Mouse (Mus musculus): ENCODE measurements around the gene Crybg1. TPM values are rescaled to one million over a fixed set of nuclear protein-coding genes. Genes with fewer than 3 reads are reported as not detected.

Gene Crybg1
- polyA plus RNA-seq, 1 experiment = 3.2 TPM

DNA sequence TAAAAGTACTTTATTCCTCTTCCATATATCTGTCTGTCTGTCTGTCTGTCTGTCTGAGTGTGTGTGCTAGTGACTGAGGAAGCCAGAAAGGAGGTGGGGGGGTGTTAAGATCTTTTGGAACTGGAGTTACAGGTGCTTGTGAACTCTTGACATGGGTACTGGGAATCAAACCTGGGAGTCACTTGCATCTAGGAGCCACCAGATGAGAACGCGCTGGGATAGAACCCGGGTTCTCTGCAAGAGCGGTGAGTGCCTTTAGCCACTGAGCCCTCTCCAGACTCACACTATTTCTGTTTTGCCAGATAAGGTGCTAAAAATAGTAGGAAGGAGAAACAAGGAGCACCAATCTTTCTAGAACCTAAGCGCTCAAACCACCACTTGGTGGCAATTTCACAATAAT is 31.9 kb downstream of the Crybg1 start:
- Histone ChIP-seq H3K4me1 (ENCODE audit: control insufficient read depth, insufficient read depth, low read length) (no peaks in the 10 kb centered on the region), H3K27ac (ENCODE audit: control insufficient read depth, insufficient read depth, low read depth, low read length, poor library complexity) (no peak overlapping the region), H3K4me3 (replicated peaks; ENCODE audit: control insufficient read depth, low read depth, low read length) (no peak overlapping the region)
- WGBS = 47% methylated on average over 5 of the region's 5 CpGs
- no peak for TF ChIP-seq CTCF (IDR thresholded peaks at IDR 0.05; ENCODE audit: control insufficient read depth, insufficient read depth, low read length)
- no peak for TF ChIP-seq POLR2A (IDR thresholded peaks at IDR 0.05; ENCODE audit: borderline replicate concordance, control insufficient read depth, low read depth, low read length)

DNA sequence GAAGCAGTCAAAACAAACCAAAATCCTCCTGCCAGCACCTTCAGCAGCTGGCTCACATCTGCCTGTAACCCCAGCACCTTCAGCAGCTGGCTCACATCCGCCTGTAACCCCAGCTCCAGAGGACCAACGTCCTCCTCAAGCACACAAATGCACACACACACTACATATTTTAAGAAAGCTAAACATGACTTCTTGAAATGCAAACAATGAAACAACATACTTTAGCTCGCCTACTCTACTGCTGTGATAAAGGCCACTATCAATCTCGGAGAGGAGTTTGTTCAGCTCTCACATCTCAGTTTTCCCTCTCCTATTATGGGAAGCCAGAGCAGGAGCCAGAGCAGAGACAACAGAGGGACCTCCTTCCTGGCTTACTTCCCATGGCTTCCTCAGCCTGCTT is 34.0 kb downstream of the Crybg1 start:
- Histone ChIP-seq H3K4me1 (ENCODE audit: control insufficient read depth, insufficient read depth, low read length) (no peaks in the 10 kb centered on the region), H3K27ac (ENCODE audit: control insufficient read depth, insufficient read depth, low read depth, low read length, poor library complexity) (no peak overlapping the region), H3K4me3 (replicated peaks; ENCODE audit: control insufficient read depth, low read depth, low read length) (no peak overlapping the region)
- 63% methylated on average over 4 of the region's 4 CpGs for WGBS
- TF ChIP-seq CTCF (IDR thresholded peaks at IDR 0.05; ENCODE audit: control insufficient read depth, insufficient read depth, low read length) = no peak
- no peak for TF ChIP-seq POLR2A (IDR thresholded peaks at IDR 0.05; ENCODE audit: borderline replicate concordance, control insufficient read depth, low read depth, low read length)

DNA sequence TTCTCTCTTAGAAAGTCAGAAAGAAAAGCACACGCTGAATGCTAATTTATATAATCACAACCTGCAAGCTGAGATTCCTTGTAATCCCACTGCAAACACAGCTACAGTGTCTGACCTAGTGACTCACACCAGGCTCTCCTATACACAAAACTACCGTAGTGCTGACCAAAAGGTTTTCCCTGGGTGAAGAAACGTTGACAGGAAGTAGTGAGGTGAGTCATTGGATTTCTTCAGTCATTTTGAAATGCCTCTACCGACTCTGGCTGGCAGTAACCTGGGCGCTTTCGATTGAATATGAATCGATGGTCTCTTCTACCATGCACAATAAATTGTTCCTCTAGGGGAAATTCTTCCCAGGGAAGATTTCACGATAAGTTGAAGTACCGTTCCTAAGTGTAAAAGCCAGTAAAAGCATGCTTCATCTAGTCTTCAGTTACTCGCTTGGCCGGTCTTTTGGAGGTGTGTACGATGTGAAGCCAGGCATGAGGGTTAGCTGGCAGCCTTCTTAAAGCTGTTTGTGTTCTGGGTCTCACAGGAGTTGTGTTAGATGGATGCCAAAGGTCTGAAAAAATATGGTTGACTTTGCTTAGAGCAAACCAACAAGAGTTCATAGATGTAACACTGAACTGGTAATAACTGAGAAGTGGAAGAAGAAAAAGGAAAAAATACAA is 36.5 kb downstream of the Crybg1 start:
- no peaks in the 10 kb centered on the region for H3K4me1 ChIP-seq (ENCODE audit: control insufficient read depth, insufficient read depth, low read length)
- no peak for TF ChIP-seq CTCF (IDR thresholded peaks at IDR 0.05; ENCODE audit: control insufficient read depth, insufficient read depth, low read length)
- WGBS = 60% methylated on average over 12 of the region's 12 CpGs
- H3K27ac ChIP-seq (ENCODE audit: control insufficient read depth, insufficient read depth, low read depth, low read length, poor library complexity) = no peak overlapping the region
- no peak overlapping the region for H3K4me3 ChIP-seq (replicated peaks; ENCODE audit: control insufficient read depth, low read depth, low read length)

DNA sequence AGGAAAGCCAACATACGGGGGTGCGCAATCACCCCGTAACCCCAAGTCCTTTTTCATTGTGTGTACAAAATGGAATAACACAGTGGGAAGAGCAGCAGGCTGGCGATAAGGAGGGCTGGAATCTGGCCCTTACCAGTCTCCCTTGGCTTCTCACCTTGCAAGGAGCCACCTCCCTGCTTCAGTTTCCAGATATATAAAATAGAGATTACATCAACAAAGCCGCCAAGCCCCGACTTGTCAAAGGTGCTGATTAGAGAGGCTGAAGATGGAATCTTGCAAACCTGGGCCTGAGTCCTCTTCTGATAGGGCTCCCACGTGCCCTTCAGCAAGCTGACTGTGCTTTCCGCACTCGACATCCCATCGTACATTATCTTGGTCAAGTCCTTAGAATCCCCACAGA is 37.5 kb downstream of the Crybg1 start:
- TF ChIP-seq POLR2A (IDR thresholded peaks at IDR 0.05; ENCODE audit: borderline replicate concordance, control insufficient read depth, low read depth, low read length) (no peak), CTCF (IDR thresholded peaks at IDR 0.05; ENCODE audit: control insufficient read depth, insufficient read depth, low read length) (no peak)
- WGBS = 76% methylated on average over 10 of the region's 10 CpGs
- no peaks in the 10 kb centered on the region for H3K4me1 ChIP-seq (ENCODE audit: control insufficient read depth, insufficient read depth, low read length)

DNA sequence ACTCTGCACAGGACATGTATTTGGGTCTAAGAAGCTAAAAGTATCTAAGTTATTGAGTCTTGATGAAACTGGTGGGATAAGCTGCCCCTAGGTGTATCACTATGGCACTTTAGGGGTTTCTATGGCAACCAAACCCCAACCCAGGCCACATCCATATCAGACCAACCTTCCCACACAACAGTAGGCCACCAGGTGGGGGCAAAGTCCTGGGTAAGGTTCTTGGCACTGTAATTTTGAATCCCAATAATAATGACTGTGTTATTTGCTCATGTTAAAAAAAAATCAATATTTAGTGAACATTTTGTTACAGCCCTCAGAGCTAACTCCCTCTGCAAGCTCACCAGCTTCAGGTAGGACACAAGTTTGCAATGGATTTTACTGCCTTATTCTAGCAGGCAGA is 38.2 kb downstream of the Crybg1 start:
- Histone ChIP-seq H3K4me3 (replicated peaks; ENCODE audit: control insufficient read depth, low read depth, low read length) (no peak overlapping the region), H3K27ac (ENCODE audit: control insufficient read depth, insufficient read depth, low read depth, low read length, poor library complexity) (no peak overlapping the region), H3K4me1 (ENCODE audit: control insufficient read depth, insufficient read depth, low read length) (no peaks in the 10 kb centered on the region)
- TF ChIP-seq POLR2A (IDR thresholded peaks at IDR 0.05; ENCODE audit: borderline replicate concordance, control insufficient read depth, low read depth, low read length) (no peak), CTCF (IDR thresholded peaks at IDR 0.05; ENCODE audit: control insufficient read depth, insufficient read depth, low read length) (no peak)

More for the DNA sequence above, 37.5 kb downstream of the Crybg1 start:
- H3K4me3 ChIP-seq (replicated peaks; ENCODE audit: control insufficient read depth, low read depth, low read length) = no peak overlapping the region
- H3K27ac ChIP-seq (ENCODE audit: control insufficient read depth, insufficient read depth, low read depth, low read length, poor library complexity) = no peak overlapping the region

DNA sequence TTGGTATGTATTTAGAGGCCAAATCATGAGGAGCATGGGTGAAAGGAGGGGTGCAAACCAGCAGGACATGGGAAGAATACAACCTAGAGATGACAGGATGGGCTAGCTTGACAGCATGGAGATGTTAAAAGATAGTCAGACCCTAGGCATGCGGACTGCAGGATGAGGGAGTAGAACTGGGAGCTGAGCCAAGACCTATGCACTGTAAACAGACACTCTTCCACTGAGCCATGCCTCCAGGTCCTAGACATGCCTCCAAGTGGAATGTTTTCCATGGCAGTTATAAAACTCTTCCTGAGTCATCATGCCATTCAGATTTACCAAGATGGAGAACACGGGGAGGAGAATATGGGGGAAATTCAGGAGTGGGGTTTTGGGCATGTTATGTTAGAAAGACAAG is 53.9 kb downstream of the Crybg1 start:
- no peaks in the 10 kb centered on the region for H3K4me1 ChIP-seq (ENCODE audit: control insufficient read depth, insufficient read depth, low read length)
- no peak for TF ChIP-seq CTCF (IDR thresholded peaks at IDR 0.05; ENCODE audit: control insufficient read depth, insufficient read depth, low read length)
- no peak for TF ChIP-seq POLR2A (IDR thresholded peaks at IDR 0.05; ENCODE audit: borderline replicate concordance, control insufficient read depth, low read depth, low read length)
- H3K4me3 ChIP-seq (replicated peaks; ENCODE audit: control insufficient read depth, low read depth, low read length) = no peak overlapping the region
- no peak overlapping the region for H3K27ac ChIP-seq (ENCODE audit: control insufficient read depth, insufficient read depth, low read depth, low read length, poor library complexity)
- WGBS = 76% methylated on average over 2 of the region's 2 CpGs

DNA sequence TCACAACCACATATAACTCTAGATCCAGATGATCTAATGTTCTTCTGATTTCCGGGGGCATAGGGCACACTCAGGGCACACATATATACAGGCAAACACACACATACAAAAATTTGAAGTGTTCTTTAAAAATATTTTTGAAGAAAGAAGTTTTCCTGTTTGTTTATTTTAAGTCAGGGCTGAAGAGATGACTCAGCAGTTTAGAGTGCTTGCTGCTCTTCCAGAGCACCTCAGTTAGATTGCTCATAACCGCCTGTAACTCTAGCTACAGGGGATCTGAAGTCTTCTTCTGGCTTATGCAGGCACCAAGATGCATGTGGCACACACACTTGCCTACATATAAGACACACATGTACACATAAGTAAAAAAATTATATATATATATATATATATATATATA is 56.9 kb downstream of the Crybg1 start:
- Histone ChIP-seq H3K4me1 (ENCODE audit: control insufficient read depth, insufficient read depth, low read length) (no peaks in the 10 kb centered on the region), H3K27ac (ENCODE audit: control insufficient read depth, insufficient read depth, low read depth, low read length, poor library complexity) (no peak overlapping the region), H3K4me3 (replicated peaks; ENCODE audit: control insufficient read depth, low read depth, low read length) (no peak overlapping the region)
- TF ChIP-seq CTCF (IDR thresholded peaks at IDR 0.05; ENCODE audit: control insufficient read depth, insufficient read depth, low read length) = no peak
- TF ChIP-seq POLR2A (IDR thresholded peaks at IDR 0.05; ENCODE audit: borderline replicate concordance, control insufficient read depth, low read depth, low read length) = no peak
- 82% methylated on average over 2 of the region's 2 CpGs for WGBS

DNA sequence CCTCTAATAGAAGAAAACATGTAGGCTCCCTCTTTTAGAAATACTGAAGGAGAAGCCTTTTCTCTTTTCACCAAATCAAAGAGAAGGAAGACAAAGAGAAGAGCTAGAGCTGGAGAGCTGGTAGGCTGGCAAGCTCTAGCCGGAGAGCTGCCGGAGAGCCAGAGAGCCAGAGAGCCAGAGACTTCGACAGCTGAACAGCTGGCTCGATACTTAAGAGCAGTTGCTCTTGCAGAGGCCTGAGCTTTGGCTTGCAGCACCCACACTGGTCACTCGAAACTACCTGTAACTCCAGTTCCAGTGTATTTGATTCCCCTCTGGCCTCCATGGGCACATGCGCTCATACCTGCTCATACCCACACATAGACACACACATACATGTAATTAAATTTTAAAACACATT is 68.3 kb downstream of the Crybg1 start:
- no peaks in the 10 kb centered on the region for H3K4me1 ChIP-seq (ENCODE audit: control insufficient read depth, insufficient read depth, low read length)
- H3K4me3 ChIP-seq (replicated peaks; ENCODE audit: control insufficient read depth, low read depth, low read length) = no peak overlapping the region
- TF ChIP-seq POLR2A (IDR thresholded peaks at IDR 0.05; ENCODE audit: borderline replicate concordance, control insufficient read depth, low read depth, low read length) = no peak
- TF ChIP-seq CTCF (IDR thresholded peaks at IDR 0.05; ENCODE audit: control insufficient read depth, insufficient read depth, low read length) = no peak
- whole genome bisulfite sequencing = 69% methylated on average over 6 of the region's 6 CpGs
- H3K27ac ChIP-seq (ENCODE audit: control insufficient read depth, insufficient read depth, low read depth, low read length, poor library complexity) = no peak overlapping the region
